Mouse (Mus musculus) midbrain, postnatal 0 days (tissue): Measurements from ENCODE around the gene Ren1. TPM values are rescaled to one million over a fixed set of nuclear protein-coding genes. Genes with fewer than 3 reads are reported as not detected.
"Not testable (repeated sequence)": the region's sequence is repeated elsewhere in the genome, so short reads cannot be mapped to it uniquely, and the experiment has no call there.

Experiments used
- ATAC-seq: fragments of 200-750 bp; cut with Nextera tagmentation; 2 replicates; pipeline ENCODE4 v1.8.0; 2017; ENCODE audit warnings: moderate number of reproducible peaks, mild to moderate bottlenecking, moderate TSS enrichment, moderate library complexity; ENCODE audit not compliant: low FRiP score
- DNase-seq: peaks from one replicate; pipeline ENCODE4 v3.0.0-alpha.2; 2015; ENCODE audit warnings: low spot score
- H3K27ac ChIP-seq: fragments of 300-500 bp; sonication (generic); 2 replicates; pipeline ENCODE4 v1.5.1; 2014; ENCODE audit warnings: low read depth, mild to moderate bottlenecking, low read length, mixed read lengths
- H3K27me3 ChIP-seq: fragments of 300-500 bp; sonication (generic); 2 replicates; pipeline ENCODE4 v1.6.1; 2014; ENCODE audit warnings: low read length, control low read depth, mixed read lengths; ENCODE audit not compliant: insufficient read depth
- H3K36me3 ChIP-seq: fragments of 300-500 bp; sonication (generic); 2 replicates; pipeline ENCODE4 v1.6.1; 2014; ENCODE audit warnings: low read length, control low read depth, mixed read lengths; ENCODE audit not compliant: insufficient read depth
- H3K4me1 ChIP-seq: fragments of 300-500 bp; sonication (generic); 2 replicates; pipeline ENCODE4 v1.6.1; 2014; ENCODE audit warnings: mild to moderate bottlenecking, control low read depth, antibody characterized with exemption, low read length, mixed read lengths; ENCODE audit not compliant: insufficient read depth
- H3K4me2 ChIP-seq: fragments of 300-500 bp; sonication (generic); 2 replicates; pipeline ENCODE4 v1.6.1; 2014; ENCODE audit warnings: low read depth, mild to moderate bottlenecking, low read length, mixed read lengths; ENCODE audit not compliant: poor library complexity, severe bottlenecking
- H3K4me3 ChIP-seq: fragments of 300-500 bp; sonication (generic); 2 replicates; pipeline ENCODE4 v1.5.1; 2014; ENCODE audit warnings: low read depth, mild to moderate bottlenecking, low read length, moderate library complexity
- H3K9ac ChIP-seq: fragments of 300-500 bp; sonication (generic); replicated peaks from 2 replicates; pipeline ENCODE4 v1.6.1; 2014; ENCODE audit warnings: mild to moderate bottlenecking, low read length, moderate library complexity, mixed read lengths; ENCODE audit not compliant: poor library complexity, severe bottlenecking
- H3K9me3 ChIP-seq: fragments of 300-500 bp; sonication (generic); 2 replicates; pipeline ENCODE4 v1.6.1; 2016; ENCODE audit warnings: low read length, control low read depth
- CTCF ChIP-seq: IDR thresholded peaks from 2 replicates; pipeline ENCODE4 v1.5.1; 2016; ENCODE audit warnings: antibody characterized with exemption, mild to moderate bottlenecking
- WGBS: fragments of 180-500 bp; shearing (Covaris S2); extraction: QIAGEN DNeasy Blood & Tissue Kit; methylation state at CpG from one replicate; pipeline ENCODE4 v1.1.7; 2014; 5-methylcytosine and 5-hydroxymethylcytosine counted together
- polyA plus RNA-seq: library from polyadenylated mRNA; unstranded; fragments of >200 nt; fragmentation: Nextera tagmentation; extraction: Ambion mirVana; gene quantifications from 2 replicates; pipeline ENCODE4 v1.2.1, GENCODE M21; 2015
- total RNA-seq: library from RNA; depleted of rRNA; stranded (reverse); fragments of >200 nt; gene quantifications from 2 replicates; pipeline ENCODE4 v1.2.3, GENCODE M21; 2014

Gene Ren1
- total and polyA plus RNA-seq, 2 experiments from 2014 or later: not detected

- WGBS: 19% methylated on average over 3 of the region's 3 CpGs
- Histone ChIP-seq H3K4me1 (peaks cover 19% of the 10 kb centered on the region; the same call in 1 of the 2 replicates), H3K9ac (no peak overlapping the region), H3K4me3 (no peak overlapping the region), H3K4me2 (no peak overlapping the region), H3K9me3 (no peaks in the 10 kb centered on the region), H3K36me3 (no peaks in the 10 kb centered on the region), H3K27me3 (no peaks in the 10 kb centered on the region), H3K27ac (no peak overlapping the region; the same call in 1 of the 2 replicates)
- peak; percentile 24 for TF ChIP-seq CTCF
- DNase-seq (peak; percentile 84), ATAC-seq (peak; percentile 75)
Observed at GRCm38 (mm10) chr1:133331142-133331541, 19.2 kb upstream of the Ren1 start.

GRCm38 (mm10) chr1:133332656-133333430 lies 17.5 kb upstream of the Ren1 start:
- Histone ChIP-seq H3K4me3 (no peak overlapping the region), H3K4me2 (no peak overlapping the region), H3K27ac (no peak overlapping the region), H3K27me3 (no peaks in the 10 kb centered on the region), H3K9me3 (no peaks in the 10 kb centered on the region), H3K36me3 (no peaks in the 10 kb centered on the region), H3K9ac (no peak overlapping the region), H3K4me1 (peaks cover 19% of the 10 kb centered on the region; the same call in 1 of the 2 replicates)
- DNase-seq (no peak), ATAC-seq (no peak)
- no peak for TF ChIP-seq CTCF
- WGBS: 88% methylated on average over 11 of the region's 11 CpGs

- no peak for TF ChIP-seq CTCF
- Histone ChIP-seq H3K9me3 (no peaks in the 10 kb centered on the region), H3K27me3 (no peaks in the 10 kb centered on the region), H3K4me2 (no peak overlapping the region), H3K36me3 (no peaks in the 10 kb centered on the region), H3K4me3 (no peak overlapping the region), H3K9ac (no peak overlapping the region), H3K4me1 (peaks cover 19% of the 10 kb centered on the region; the same call in 1 of the 2 replicates), H3K27ac (0 out of 2 replicates have a peak overlapping the region, but pooled peaks have one; percentile 32)
- 20% methylated on average over 6 of the region's 6 CpGs for WGBS
- DNase-seq (peak; percentile 59), ATAC-seq (peak; percentile 40; the same call in 1 of the 2 replicates)
Observed at GRCm38 (mm10) chr1:133333937-133334336, 16.4 kb upstream of the Ren1 start.

- H3K4me3 ChIP-seq, H3K4me1 ChIP-seq, H3K36me3 ChIP-seq, H3K27ac ChIP-seq, H3K9me3 ChIP-seq, H3K9ac ChIP-seq, H3K4me2 ChIP-seq, ATAC-seq, H3K27me3 ChIP-seq, DNase-seq: not testable (repeated sequence)
- WGBS: 70% methylated on average over 1 of the region's 1 CpGs
Observed at GRCm38 (mm10) chr1:133340403-133340802, 9.9 kb upstream of the Ren1 start.

- WGBS: 91% methylated on average over 2 of the region's 2 CpGs
- no peak for ATAC-seq
- H3K27ac ChIP-seq: no peak overlapping the region
- DNase-seq: no peak
- no peak for TF ChIP-seq CTCF
- no peaks in the 10 kb centered on the region for H3K4me1 ChIP-seq
- no peak overlapping the region for H3K4me3 ChIP-seq
- no peaks in the 10 kb centered on the region for H3K36me3 ChIP-seq
- no peaks in the 10 kb centered on the region for H3K27me3 ChIP-seq
- H3K4me2 ChIP-seq: no peak overlapping the region
- no peak overlapping the region for H3K9ac ChIP-seq
- H3K9me3 ChIP-seq: no peaks in the 10 kb centered on the region
Observed at GRCm38 (mm10) chr1:133344357-133344756, 6.0 kb upstream of the Ren1 start.

DNA sequence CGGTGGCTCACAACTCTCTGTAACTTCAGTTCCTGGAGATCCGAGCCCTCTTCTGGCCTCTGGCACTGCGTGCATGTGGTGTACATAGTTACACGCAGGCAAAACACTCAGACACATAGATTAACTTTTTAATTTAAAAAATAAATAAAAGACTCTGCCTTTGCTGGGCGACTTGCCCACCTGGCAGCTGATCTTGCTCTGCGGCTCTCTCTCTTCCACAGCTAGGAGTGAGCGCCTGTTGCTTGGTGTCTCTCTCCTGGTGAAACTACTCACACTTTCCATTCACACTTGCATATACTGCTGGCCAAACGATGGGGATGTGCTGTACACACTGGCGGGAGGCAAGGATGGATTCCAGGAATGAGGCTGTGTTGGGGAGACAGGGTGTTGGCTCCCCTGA lies 3.8 kb upstream of the Ren1 start:
- DNase-seq: no peak
- Histone ChIP-seq H3K36me3 (no peaks in the 10 kb centered on the region), H3K27me3 (no peaks in the 10 kb centered on the region), H3K4me3 (no peak overlapping the region), H3K27ac (no peak overlapping the region), H3K9ac (no peak overlapping the region), H3K4me2 (no peak overlapping the region), H3K4me1 (no peaks in the 10 kb centered on the region), H3K9me3 (no peaks in the 10 kb centered on the region)
- ATAC-seq: no peak
- no peak for TF ChIP-seq CTCF
- WGBS: 88% methylated on average over 9 of the region's 9 CpGs
